Mouse (Mus musculus): ENCODE data around the gene Apoc3. TPM values are rescaled to one million over a fixed set of nuclear protein-coding genes. Genes with fewer than 3 reads are reported as not detected.

Gene Apoc3
- polyA plus RNA-seq, 1 experiment from 2014 or later = 4.2 TPM

GRCm38 (mm10) chr9:46194809-46195208 lies 40.6 kb downstream of the Apoc3 start:
- Histone ChIP-seq H3K9me3 (ENCODE audit: control insufficient read depth, low read length) (no peaks in the 10 kb centered on the region), H3K36me3 (ENCODE audit: control insufficient read depth, insufficient read depth, low read length) (peaks cover 5% of the 10 kb centered on the region; the same call in 1 of the 2 replicates), H3K9ac (ENCODE audit: low read depth, low read length) (no peak overlapping the region), H3K27ac (ENCODE audit: low read depth, low read length) (no peak overlapping the region), H3K27me3 (replicated peaks; ENCODE audit: control insufficient read depth, insufficient read depth, low read length) (no peaks in the 10 kb centered on the region), H3K4me3 (ENCODE audit: low read depth, low read length) (no peak overlapping the region), H3K4me1 (replicated peaks; ENCODE audit: control insufficient read depth, insufficient read depth, low read length) (0 out of 2 replicates have a peak, but pooled peaks cover 9% of the 10 kb centered on the region), H3K4me2 (no peak overlapping the region)
- 78% methylated on average over 9 of the region's 9 CpGs for WGBS
- no peak for DNase-seq (ENCODE audit: low spot score)
- no peak for ATAC-seq (replicated peaks; ENCODE audit: low FRiP score)

GRCm38 (mm10) chr9:46192642-46193041 lies 42.8 kb downstream of the Apoc3 start:
- Histone ChIP-seq H3K27me3 (replicated peaks; ENCODE audit: control insufficient read depth, insufficient read depth, low read length) (no peaks in the 10 kb centered on the region), H3K9ac (ENCODE audit: low read depth, low read length) (no peak overlapping the region), H3K4me1 (replicated peaks; ENCODE audit: control insufficient read depth, insufficient read depth, low read length) (0 out of 2 replicates have a peak, but pooled peaks cover 9% of the 10 kb centered on the region), H3K36me3 (ENCODE audit: control insufficient read depth, insufficient read depth, low read length) (no peaks in the 10 kb centered on the region), H3K4me3 (ENCODE audit: low read depth, low read length) (no peak overlapping the region), H3K27ac (ENCODE audit: low read depth, low read length) (no peak overlapping the region), H3K4me2 (no peak overlapping the region), H3K9me3 (ENCODE audit: control insufficient read depth, low read length) (no peaks in the 10 kb centered on the region)
- WGBS = 91% methylated on average over 6 of the region's 6 CpGs
- ATAC-seq (replicated peaks; ENCODE audit: low FRiP score) (no peak), DNase-seq (ENCODE audit: low spot score) (no peak)

DNA sequence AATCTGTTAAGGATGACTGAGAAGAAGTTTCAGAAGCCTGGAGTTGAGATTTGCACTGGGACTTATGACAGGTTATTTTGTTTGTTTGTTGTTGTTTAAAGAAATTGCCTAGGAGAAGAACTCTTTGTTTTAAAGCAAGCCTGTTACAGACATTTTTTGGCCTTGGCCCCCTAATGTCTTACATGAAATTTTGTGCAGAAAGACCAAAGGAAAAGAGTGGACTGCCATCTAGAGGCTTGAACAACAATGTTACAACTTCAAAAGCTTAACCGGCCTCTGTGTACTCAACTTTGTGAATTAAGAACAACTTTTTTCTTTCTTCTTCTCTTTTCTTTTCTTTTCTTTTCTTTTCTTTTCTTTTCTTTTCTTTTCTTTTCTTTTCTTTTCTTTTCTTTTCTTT lies 43.8 kb downstream of the Apoc3 start:
- H3K9me3 ChIP-seq (ENCODE audit: control insufficient read depth, low read length) = no peaks in the 10 kb centered on the region
- H3K4me3 ChIP-seq (ENCODE audit: low read depth, low read length) = no peak overlapping the region
- H3K36me3 ChIP-seq (ENCODE audit: control insufficient read depth, insufficient read depth, low read length) = no peaks in the 10 kb centered on the region
- DNase-seq (ENCODE audit: low spot score) = no peak
- no peak overlapping the region for H3K9ac ChIP-seq (ENCODE audit: low read depth, low read length)
- no peak for ATAC-seq (replicated peaks; ENCODE audit: low FRiP score)
- WGBS = 51% methylated on average over 1 of the region's 1 CpGs
- 0 out of 2 replicates have a peak, but pooled peaks cover 3% of the 10 kb centered on the region for H3K4me1 ChIP-seq (replicated peaks; ENCODE audit: control insufficient read depth, insufficient read depth, low read length)
- no peaks in the 10 kb centered on the region for H3K27me3 ChIP-seq (replicated peaks; ENCODE audit: control insufficient read depth, insufficient read depth, low read length)
- H3K4me2 ChIP-seq = no peak overlapping the region
- no peak overlapping the region for H3K27ac ChIP-seq (ENCODE audit: low read depth, low read length)

DNA sequence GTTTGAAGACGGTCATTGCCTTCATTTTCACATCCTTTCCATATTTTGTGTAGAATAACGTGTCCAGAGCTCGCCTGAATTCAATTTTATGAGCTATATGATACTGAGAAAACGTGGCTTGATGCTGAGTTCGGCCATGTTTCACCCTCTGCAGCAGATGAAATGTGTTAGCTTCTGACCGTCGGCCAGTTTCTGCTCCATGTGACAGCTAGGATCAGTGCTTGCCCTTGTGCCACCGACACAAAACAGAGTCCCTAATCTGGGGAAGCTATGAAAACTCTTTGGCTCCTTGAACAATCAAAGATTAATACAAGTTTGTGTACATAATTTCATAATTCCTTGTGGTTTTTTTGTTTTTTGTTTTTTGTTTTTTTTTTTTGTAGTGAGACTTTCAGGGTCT lies 44.2 kb downstream of the Apoc3 start:
- WGBS = 73% methylated on average over 8 of the region's 8 CpGs
- no peaks in the 10 kb centered on the region for H3K9me3 ChIP-seq (ENCODE audit: control insufficient read depth, low read length)
- H3K36me3 ChIP-seq (ENCODE audit: control insufficient read depth, insufficient read depth, low read length) = no peaks in the 10 kb centered on the region
- no peaks in the 10 kb centered on the region for H3K4me1 ChIP-seq (replicated peaks; ENCODE audit: control insufficient read depth, insufficient read depth, low read length)
- H3K27ac ChIP-seq (ENCODE audit: low read depth, low read length) = no peak overlapping the region
- no peak for DNase-seq (ENCODE audit: low spot score)
- no peak overlapping the region for H3K4me2 ChIP-seq
- no peaks in the 10 kb centered on the region for H3K27me3 ChIP-seq (replicated peaks; ENCODE audit: control insufficient read depth, insufficient read depth, low read length)
- no peak for ATAC-seq (replicated peaks; ENCODE audit: low FRiP score)
- no peak overlapping the region for H3K9ac ChIP-seq (ENCODE audit: low read depth, low read length)
- no peak overlapping the region for H3K4me3 ChIP-seq (ENCODE audit: low read depth, low read length)

- no peak for ATAC-seq (replicated peaks; ENCODE audit: low FRiP score)
- Histone ChIP-seq H3K27ac (ENCODE audit: low read depth, low read length) (no peak overlapping the region), H3K4me1 (replicated peaks; ENCODE audit: control insufficient read depth, insufficient read depth, low read length) (no peaks in the 10 kb centered on the region), H3K9me3 (ENCODE audit: control insufficient read depth, low read length) (no peaks in the 10 kb centered on the region), H3K4me2 (no peak overlapping the region), H3K27me3 (replicated peaks; ENCODE audit: control insufficient read depth, insufficient read depth, low read length) (no peaks in the 10 kb centered on the region), H3K9ac (ENCODE audit: low read depth, low read length) (no peak overlapping the region), H3K36me3 (ENCODE audit: control insufficient read depth, insufficient read depth, low read length) (no peaks in the 10 kb centered on the region), H3K4me3 (ENCODE audit: low read depth, low read length) (no peak overlapping the region)
- WGBS = 86% methylated on average over 10 of the region's 10 CpGs
- no peak for DNase-seq (ENCODE audit: low spot score)
These were observed 46.1 kb downstream of the Apoc3 start for GRCm38 (mm10) chr9:46189381-46189780.

- DNase-seq (ENCODE audit: low spot score) = no peak
- Histone ChIP-seq H3K4me2 (no peak overlapping the region), H3K27ac (ENCODE audit: low read depth, low read length) (no peak overlapping the region), H3K27me3 (replicated peaks; ENCODE audit: control insufficient read depth, insufficient read depth, low read length) (no peaks in the 10 kb centered on the region), H3K4me3 (ENCODE audit: low read depth, low read length) (no peak overlapping the region), H3K36me3 (ENCODE audit: control insufficient read depth, insufficient read depth, low read length) (no peaks in the 10 kb centered on the region), H3K9ac (ENCODE audit: low read depth, low read length) (no peak overlapping the region), H3K9me3 (ENCODE audit: control insufficient read depth, low read length) (no peaks in the 10 kb centered on the region), H3K4me1 (replicated peaks; ENCODE audit: control insufficient read depth, insufficient read depth, low read length) (no peaks in the 10 kb centered on the region)
- WGBS = 91% methylated on average over 5 of the region's 5 CpGs
- no peak for ATAC-seq (replicated peaks; ENCODE audit: low FRiP score)
These were observed 46.5 kb downstream of the Apoc3 start for GRCm38 (mm10) chr9:46188956-46189355.

GRCm38 (mm10) chr9:46188370-46188769 lies 47.1 kb downstream of the Apoc3 start:
- H3K27ac ChIP-seq (ENCODE audit: low read depth, low read length) = no peak overlapping the region

DNA sequence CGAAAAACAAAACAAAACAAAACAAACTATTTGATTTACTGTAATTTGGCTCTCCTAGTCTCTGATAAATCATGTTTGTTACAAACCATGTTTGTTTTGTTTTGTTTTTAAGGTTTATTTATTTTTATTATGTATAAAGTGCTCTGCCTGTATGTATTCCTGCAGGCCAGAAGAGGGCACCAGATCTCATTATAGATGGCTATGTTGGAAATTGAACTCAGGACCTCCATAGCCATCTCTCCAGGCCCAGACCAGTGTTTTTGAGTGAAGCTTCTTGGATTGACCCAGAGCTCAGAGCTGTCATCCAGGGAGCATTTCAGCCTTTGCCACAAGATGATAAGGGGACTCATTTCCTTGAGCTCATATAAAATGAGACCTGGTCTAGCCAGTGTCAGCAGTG lies 49.0 kb downstream of the Apoc3 start:
- no peak for ATAC-seq (replicated peaks; ENCODE audit: low FRiP score)
- DNase-seq (ENCODE audit: low spot score) = no peak
- Histone ChIP-seq H3K4me1 (replicated peaks; ENCODE audit: control insufficient read depth, insufficient read depth, low read length) (no peaks in the 10 kb centered on the region), H3K36me3 (ENCODE audit: control insufficient read depth, insufficient read depth, low read length) (no peaks in the 10 kb centered on the region), H3K27me3 (replicated peaks; ENCODE audit: control insufficient read depth, insufficient read depth, low read length) (no peaks in the 10 kb centered on the region), H3K27ac (ENCODE audit: low read depth, low read length) (no peak overlapping the region), H3K4me3 (ENCODE audit: low read depth, low read length) (no peak overlapping the region), H3K9me3 (ENCODE audit: control insufficient read depth, low read length) (no peaks in the 10 kb centered on the region), H3K9ac (ENCODE audit: low read depth, low read length) (no peak overlapping the region), H3K4me2 (no peak overlapping the region)
- WGBS = 77% methylated on average over 1 of the region's 1 CpGs

More at GRCm38 (mm10) chr9:46188370-46188769, 47.1 kb downstream of the Apoc3 start:
- Histone ChIP-seq H3K4me1 (replicated peaks; ENCODE audit: control insufficient read depth, insufficient read depth, low read length) (no peaks in the 10 kb centered on the region), H3K27me3 (replicated peaks; ENCODE audit: control insufficient read depth, insufficient read depth, low read length) (no peaks in the 10 kb centered on the region), H3K9ac (ENCODE audit: low read depth, low read length) (no peak overlapping the region), H3K36me3 (ENCODE audit: control insufficient read depth, insufficient read depth, low read length) (no peaks in the 10 kb centered on the region), H3K9me3 (ENCODE audit: control insufficient read depth, low read length) (no peaks in the 10 kb centered on the region), H3K4me3 (ENCODE audit: low read depth, low read length) (no peak overlapping the region), H3K4me2 (no peak overlapping the region)
- ATAC-seq (replicated peaks; ENCODE audit: low FRiP score) = no peak
- DNase-seq (ENCODE audit: low spot score) = no peak
- 88% methylated on average over 4 of the region's 4 CpGs for WGBS

DNA sequence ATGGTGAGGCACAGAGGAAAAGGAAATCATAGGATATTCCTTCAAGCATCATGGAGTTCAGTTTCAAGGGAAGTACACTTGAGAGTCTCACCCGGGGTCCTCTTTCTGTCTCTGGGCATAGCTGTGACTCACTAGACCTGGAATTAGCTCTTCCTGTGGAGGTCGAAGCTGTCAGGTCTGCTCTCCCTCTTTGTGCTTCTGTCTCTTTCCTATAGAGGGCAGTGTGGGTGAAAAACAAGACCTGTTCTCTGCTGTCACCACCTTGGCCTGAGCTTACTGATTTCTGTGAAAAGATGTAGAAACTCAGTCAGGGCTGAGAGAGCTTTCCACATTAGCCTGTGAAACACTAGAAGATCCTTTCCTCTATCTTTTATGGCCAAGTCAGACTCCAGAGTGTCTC lies 50.2 kb downstream of the Apoc3 start:
- Histone ChIP-seq H3K27me3 (replicated peaks; ENCODE audit: control insufficient read depth, insufficient read depth, low read length) (no peaks in the 10 kb centered on the region), H3K9ac (ENCODE audit: low read depth, low read length) (no peak overlapping the region), H3K4me1 (replicated peaks; ENCODE audit: control insufficient read depth, insufficient read depth, low read length) (no peaks in the 10 kb centered on the region), H3K36me3 (ENCODE audit: control insufficient read depth, insufficient read depth, low read length) (no peaks in the 10 kb centered on the region), H3K9me3 (ENCODE audit: control insufficient read depth, low read length) (no peaks in the 10 kb centered on the region), H3K4me3 (ENCODE audit: low read depth, low read length) (no peak overlapping the region), H3K4me2 (no peak overlapping the region), H3K27ac (ENCODE audit: low read depth, low read length) (no peak overlapping the region)
- DNase-seq (ENCODE audit: low spot score) (no peak), ATAC-seq (replicated peaks; ENCODE audit: low FRiP score) (no peak)
- WGBS = 37% methylated on average over 2 of the region's 2 CpGs
